Mouse (Mus musculus): Measurements from ENCODE around the gene Cdca3. TPM values are rescaled to one million over a fixed set of nuclear protein-coding genes. Genes with fewer than 3 reads are reported as not detected.
"Not testable (repeated sequence)": the region's sequence is repeated elsewhere in the genome, so short reads cannot be mapped to it uniquely, and the experiment has no call there.

The Cdca3 gene
- polyA plus RNA-seq, 1 experiment from 2014 or later: 23.7 TPM

DNA sequence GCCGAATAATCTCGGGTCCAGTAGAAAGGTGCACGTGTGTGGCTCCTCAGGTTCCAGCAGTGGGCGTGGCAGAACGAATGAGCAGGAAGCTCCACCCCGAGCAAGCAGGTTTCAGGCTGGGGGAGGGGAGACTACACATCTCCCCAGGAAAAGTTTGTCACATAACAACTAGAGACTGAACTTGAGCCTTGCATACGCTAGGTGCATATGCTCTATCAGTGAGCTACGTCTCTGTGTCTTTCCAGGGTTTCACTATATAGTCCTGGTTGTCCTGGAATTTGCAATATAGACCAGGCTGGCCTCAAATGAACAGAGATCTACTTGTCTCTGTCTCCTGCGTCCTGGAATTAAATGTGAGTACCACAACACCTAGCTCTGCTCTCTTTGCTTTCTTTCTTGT lies 26.9 kb upstream of the Cdca3 start:
- not testable (repeated sequence) for H3K36me3 ChIP-seq; H3K9me3 ChIP-seq (replicated peaks); ATAC-seq (ENCODE audit: low FRiP score); H3K9ac ChIP-seq (replicated peaks); H3K4me2 ChIP-seq; H3K27me3 ChIP-seq (replicated peaks); H3K4me3 ChIP-seq (replicated peaks); H3K27ac ChIP-seq (replicated peaks)
- 18% methylated on average over 6 of the region's 9 CpGs for WGBS
- peaks cover 14% of the 10 kb centered on the region for H3K4me1 ChIP-seq

DNA sequence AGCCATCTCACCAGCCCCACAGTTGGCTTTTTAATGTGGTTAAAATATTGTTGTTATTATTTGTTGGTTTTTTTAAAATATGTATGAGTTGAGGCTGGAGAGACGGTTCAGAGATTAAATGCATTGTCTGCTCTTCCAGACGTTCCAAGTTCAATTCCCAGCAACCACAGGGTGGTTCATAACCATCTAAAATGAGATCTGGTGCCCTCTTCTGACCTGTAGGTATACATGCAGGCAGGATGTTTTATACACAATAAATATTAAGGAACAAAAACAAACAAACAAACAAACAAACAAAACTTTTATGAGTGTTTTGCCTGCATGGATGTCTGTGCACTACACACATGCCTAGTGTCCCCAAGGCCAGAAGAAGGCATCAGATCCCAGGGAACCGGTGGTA lies 26.3 kb upstream of the Cdca3 start:
- 82% methylated on average over 3 of the region's 3 CpGs for WGBS
- no peaks in the 10 kb centered on the region for H3K36me3 ChIP-seq
- no peaks in the 10 kb centered on the region; the same call in 1 of the 2 replicates for H3K27me3 ChIP-seq (replicated peaks)
- no peaks in the 10 kb centered on the region for H3K9me3 ChIP-seq (replicated peaks)
- no peak for ATAC-seq (ENCODE audit: low FRiP score)
- no peak overlapping the region for H3K9ac ChIP-seq (replicated peaks)
- H3K27ac ChIP-seq (replicated peaks): no peak overlapping the region
- no peak overlapping the region for H3K4me3 ChIP-seq (replicated peaks)
- H3K4me1 ChIP-seq: peaks cover 16% of the 10 kb centered on the region
- H3K4me2 ChIP-seq: no peak overlapping the region

DNA sequence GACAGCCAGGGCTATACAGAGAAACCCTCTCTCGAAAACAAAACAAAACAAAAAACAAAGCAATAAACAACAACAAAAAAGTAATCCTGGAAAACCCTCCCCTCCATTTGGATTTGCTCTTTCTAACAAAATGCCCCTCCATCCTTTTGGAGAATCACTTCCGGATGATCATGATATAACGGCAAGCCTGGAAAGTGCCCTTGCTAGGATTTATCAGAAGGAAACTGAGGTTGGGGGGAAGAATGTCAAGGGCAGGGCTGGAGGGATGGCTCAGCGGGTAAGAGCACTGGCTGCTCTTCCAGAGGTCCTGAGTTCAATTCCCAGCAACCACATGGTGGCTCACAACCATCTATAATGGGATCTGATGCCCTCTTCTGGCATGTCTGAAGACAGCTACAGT lies 25.7 kb upstream of the Cdca3 start:
- not testable (repeated sequence) for H3K4me2 ChIP-seq; H3K36me3 ChIP-seq; ATAC-seq (ENCODE audit: low FRiP score); H3K27me3 ChIP-seq (replicated peaks); H3K4me3 ChIP-seq (replicated peaks); H3K9ac ChIP-seq (replicated peaks); H3K27ac ChIP-seq (replicated peaks); H3K9me3 ChIP-seq (replicated peaks)
- WGBS: 94% methylated on average over 4 of the region's 4 CpGs
- peaks cover 22% of the 10 kb centered on the region for H3K4me1 ChIP-seq

DNA sequence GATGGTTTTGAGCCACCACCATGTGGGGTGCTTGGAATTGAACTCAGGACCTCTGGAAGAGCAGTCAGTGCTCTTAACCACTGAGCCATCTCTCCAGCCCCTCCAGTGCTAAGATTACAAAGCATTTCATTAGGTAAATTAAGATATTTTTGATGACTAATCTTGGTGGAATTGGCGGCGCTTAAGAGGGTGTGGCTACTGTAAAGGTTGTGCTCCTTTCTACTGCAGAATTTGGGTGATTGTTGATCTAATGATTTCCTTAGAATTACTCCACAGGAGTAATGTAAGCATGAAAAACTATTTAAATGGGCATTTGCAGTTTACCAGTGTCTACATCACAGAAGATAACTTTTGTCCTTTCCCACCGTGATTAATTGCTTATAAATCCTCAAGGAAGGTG lies 25.0 kb upstream of the Cdca3 start:
- no peak overlapping the region for H3K9ac ChIP-seq (replicated peaks)
- H3K4me3 ChIP-seq (replicated peaks): no peak overlapping the region
- no peak overlapping the region for H3K27ac ChIP-seq (replicated peaks)
- ATAC-seq (ENCODE audit: low FRiP score): no peak
- H3K27me3 ChIP-seq (replicated peaks): no peaks in the 10 kb centered on the region; the same call in 1 of the 2 replicates
- H3K4me2 ChIP-seq: no peak overlapping the region
- H3K9me3 ChIP-seq (replicated peaks): no peaks in the 10 kb centered on the region
- peaks cover 29% of the 10 kb centered on the region for H3K4me1 ChIP-seq
- H3K36me3 ChIP-seq: no peaks in the 10 kb centered on the region
- WGBS: 92% methylated on average over 3 of the region's 3 CpGs

DNA sequence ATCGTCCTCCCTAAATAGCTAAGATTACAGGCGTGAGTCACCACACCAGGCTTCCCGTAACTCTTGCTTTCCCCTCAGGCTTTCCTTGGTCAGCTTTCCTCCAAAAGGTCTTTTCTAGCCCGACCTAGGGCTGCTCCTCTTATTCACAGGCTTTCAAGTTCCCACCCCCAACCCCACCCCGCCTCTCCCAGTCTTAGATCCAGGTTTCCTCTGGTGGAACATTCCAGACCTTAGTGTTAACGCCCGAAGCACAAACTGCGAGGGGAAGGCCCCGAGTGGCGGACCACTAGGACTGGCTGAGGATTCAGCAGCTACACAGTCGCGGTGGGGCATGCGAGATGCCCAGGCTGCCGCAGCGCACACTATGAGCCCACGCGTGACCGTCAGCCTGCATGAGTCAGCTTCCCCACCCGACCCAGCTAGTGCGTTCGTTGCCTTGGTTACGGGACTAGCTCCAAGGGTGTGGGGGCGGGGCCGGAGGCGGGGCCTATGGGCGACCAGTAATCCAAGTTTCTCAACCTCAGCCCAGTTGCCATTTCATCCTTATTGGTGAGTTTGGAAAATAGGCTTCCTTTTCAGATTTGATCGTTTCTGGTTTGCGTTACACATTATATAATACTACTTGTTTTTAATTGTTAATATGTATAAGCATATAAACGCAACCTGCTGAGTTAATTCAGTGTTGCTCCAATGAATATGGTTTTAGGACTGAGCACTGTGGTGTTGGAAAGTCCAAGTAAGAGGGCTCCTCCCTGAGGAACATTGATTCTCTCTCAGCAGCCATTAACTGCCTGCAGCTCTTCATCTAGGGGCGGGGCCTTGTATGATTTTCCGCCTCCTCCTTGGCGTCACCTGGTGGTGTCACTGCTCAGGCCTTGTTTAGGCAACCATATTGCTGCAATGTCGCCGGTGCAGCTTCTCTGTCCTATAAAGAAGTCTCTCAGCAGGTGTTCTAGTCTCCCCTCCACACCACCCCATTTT lies 23.7 kb upstream of the Cdca3 start:
- H3K27ac ChIP-seq (replicated peaks): peak overlapping the region; percentile 89
- ATAC-seq (ENCODE audit: low FRiP score): peak; percentile 92
- WGBS: 1% methylated on average over 34 of the region's 34 CpGs
- H3K4me3 ChIP-seq (replicated peaks): peak overlapping the region; percentile 47
- peaks cover 41% of the 10 kb centered on the region for H3K4me1 ChIP-seq
- H3K27me3 ChIP-seq (replicated peaks): no peaks in the 10 kb centered on the region; the same call in 1 of the 2 replicates
- no peaks in the 10 kb centered on the region for H3K9me3 ChIP-seq (replicated peaks)
- H3K36me3 ChIP-seq: peaks cover 5% of the 10 kb centered on the region; the same call in 1 of the 2 replicates
- H3K9ac ChIP-seq (replicated peaks): peak overlapping the region; percentile 51
- H3K4me2 ChIP-seq: peak overlapping the region; percentile 72

DNA sequence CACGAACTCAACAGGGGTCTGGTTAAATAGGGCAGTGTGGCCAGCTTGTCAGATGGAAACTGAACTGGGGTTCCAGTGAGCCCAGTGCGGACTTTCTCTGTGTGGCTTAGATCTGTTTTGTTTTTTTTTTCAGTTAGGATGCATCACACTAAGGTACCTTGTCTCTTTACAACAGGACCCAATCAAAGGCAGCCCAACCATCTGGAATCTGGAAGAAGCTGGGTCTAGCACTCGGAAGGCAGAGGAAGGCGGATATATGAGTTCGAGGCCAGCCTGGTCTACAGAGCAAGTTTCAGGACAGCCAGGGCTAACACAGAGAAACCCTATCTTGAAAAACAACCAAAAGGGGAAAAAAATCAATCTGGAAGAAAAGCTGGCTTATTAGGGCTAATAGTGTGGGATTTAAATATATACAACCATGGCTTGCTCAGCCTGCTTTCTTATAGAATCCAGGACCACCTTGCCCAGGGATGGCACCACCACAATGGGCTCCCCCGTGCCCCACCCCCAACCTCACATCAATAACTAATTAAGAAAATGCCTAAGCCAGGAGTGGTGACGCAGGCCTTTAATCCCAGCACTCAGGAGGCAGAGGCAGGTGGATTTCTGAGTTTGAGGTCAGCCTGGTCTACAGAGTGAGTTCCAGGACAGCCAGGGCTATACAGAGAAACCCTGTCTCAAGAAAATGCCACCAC lies 22.8 kb upstream of the Cdca3 start:
- Histone ChIP-seq H3K9ac (replicated peaks) (no peak overlapping the region), H3K4me3 (replicated peaks) (peak overlapping the region; percentile 47), H3K27me3 (replicated peaks) (no peaks in the 10 kb centered on the region; the same call in 1 of the 2 replicates), H3K4me1 (peaks cover 41% of the 10 kb centered on the region), H3K4me2 (peak overlapping the region; percentile 72), H3K36me3 (peaks cover 10% of the 10 kb centered on the region; the same call in 1 of the 2 replicates), H3K9me3 (replicated peaks) (no peaks in the 10 kb centered on the region), H3K27ac (replicated peaks) (peak overlapping the region; percentile 89)
- 75% methylated on average over 7 of the region's 7 CpGs for WGBS
- ATAC-seq (ENCODE audit: low FRiP score): no peak

DNA sequence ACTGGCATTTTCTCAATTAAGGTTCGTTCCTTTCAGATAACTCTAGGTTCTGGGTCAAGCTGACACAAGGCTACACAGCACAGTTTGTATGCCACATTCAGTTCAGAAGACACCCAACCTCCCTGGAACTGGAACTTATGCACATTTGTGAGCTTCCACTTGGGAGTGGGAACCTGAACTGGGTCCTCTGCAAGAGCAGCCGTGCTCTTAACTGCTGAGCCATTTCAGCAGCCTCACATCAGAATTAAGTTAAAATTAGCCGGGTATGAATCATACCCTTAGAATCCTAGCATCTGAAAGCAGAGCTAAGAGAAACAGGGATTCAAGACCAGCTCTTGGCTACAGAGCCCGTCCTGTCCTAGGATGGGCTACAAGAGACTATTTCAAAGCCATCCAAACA lies 22.0 kb upstream of the Cdca3 start:
- no peaks in the 10 kb centered on the region for H3K9me3 ChIP-seq (replicated peaks)
- H3K36me3 ChIP-seq: peaks cover 13% of the 10 kb centered on the region; the same call in 1 of the 2 replicates
- H3K4me2 ChIP-seq: no peak overlapping the region
- no peak overlapping the region for H3K4me3 ChIP-seq (replicated peaks)
- no peaks in the 10 kb centered on the region; the same call in 1 of the 2 replicates for H3K27me3 ChIP-seq (replicated peaks)
- no peak overlapping the region for H3K27ac ChIP-seq (replicated peaks)
- no peak overlapping the region for H3K9ac ChIP-seq (replicated peaks)
- H3K4me1 ChIP-seq: peaks cover 49% of the 10 kb centered on the region
- ATAC-seq (ENCODE audit: low FRiP score): no peak
- 89% methylated on average over 4 of the region's 4 CpGs for WGBS

DNA sequence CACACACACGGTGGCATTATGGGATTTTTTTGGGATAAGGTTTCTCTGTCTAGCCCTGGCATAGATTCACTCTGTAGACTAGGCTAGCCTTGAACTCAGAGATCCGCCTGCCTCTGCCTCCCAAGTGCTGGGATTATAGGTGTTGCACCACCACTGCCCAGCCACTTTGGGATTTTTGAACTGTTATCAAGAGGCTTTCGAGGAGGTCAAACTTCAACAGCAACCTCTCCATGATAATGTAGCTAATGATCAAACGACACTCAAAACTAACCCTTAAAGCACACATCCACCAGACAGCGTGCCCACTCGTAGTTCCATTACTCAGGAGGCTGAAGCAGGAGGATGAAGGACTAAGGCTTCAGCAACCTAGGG lies 21.4 kb upstream of the Cdca3 start:
- H3K4me3 ChIP-seq (replicated peaks): peak overlapping the region; percentile 50
- peak overlapping the region; percentile 81; the same call in 1 of the 2 replicates for H3K27ac ChIP-seq (replicated peaks)
- ATAC-seq (ENCODE audit: low FRiP score): no peak
- peaks cover 55% of the 10 kb centered on the region for H3K4me1 ChIP-seq
- 83% methylated on average over 6 of the region's 6 CpGs for WGBS
- H3K9me3 ChIP-seq (replicated peaks): no peaks in the 10 kb centered on the region
- peak overlapping the region; percentile 94 for H3K4me2 ChIP-seq
- H3K9ac ChIP-seq (replicated peaks): peak overlapping the region; percentile 64; the same call in 1 of the 2 replicates
- H3K27me3 ChIP-seq (replicated peaks): no peaks in the 10 kb centered on the region
- peaks cover 13% of the 10 kb centered on the region; the same call in 1 of the 2 replicates for H3K36me3 ChIP-seq

DNA sequence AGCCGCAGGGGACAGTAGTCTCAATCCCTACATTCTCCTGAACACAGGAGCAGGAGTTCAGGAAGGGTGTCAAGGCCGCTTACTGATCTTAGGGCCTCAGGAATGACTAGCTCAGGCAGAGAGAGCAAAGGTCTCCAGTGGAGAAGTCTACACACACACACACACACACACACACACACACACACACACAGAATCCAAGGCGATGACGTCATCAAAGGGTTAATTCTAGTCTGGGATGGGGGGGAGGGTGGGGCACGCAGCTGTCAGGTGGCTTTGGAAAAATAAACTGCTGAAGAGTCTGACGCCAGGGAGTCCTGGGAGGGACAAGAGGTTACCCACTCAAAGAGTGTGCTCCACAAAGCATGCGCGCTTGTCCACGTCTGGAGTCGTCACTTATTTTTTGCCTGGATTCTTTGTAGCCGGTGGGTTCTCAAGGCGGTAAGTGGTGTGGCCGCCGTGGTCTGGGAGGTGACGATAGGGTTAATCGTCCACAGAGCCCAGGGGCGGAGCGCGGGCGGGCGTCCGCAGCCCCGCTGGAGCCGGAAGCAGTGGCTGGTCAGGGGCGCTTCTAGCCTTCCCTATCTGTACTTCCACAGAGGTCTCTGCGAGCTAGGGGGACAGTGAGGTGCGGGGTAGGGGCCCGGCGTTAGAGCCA lies 20.9 kb upstream of the Cdca3 start, which contains the start of gene Spsb2:
Spsb2 (plus strand) TSS at position 304 of the 655 bp plus-strand sequence.
- peak; percentile 13; the same call in 1 of the 2 replicates for ATAC-seq (ENCODE audit: low FRiP score)
- peak within 1 kb of the TSS; percentile 64 for H3K9ac ChIP-seq (replicated peaks)
- peaks cover 13% of the 10 kb centered on the region; the same call in 1 of the 2 replicates for H3K36me3 ChIP-seq
- H3K4me3 ChIP-seq (replicated peaks): peak within 1 kb of the TSS; percentile 50
- peak within 1 kb of the TSS; percentile 81 for H3K27ac ChIP-seq (replicated peaks)
- peak within 1 kb of the TSS; percentile 94 for H3K4me2 ChIP-seq
- H3K27me3 ChIP-seq (replicated peaks): no peaks in the 10 kb centered on the region
- no peaks in the 10 kb centered on the region for H3K9me3 ChIP-seq (replicated peaks)
- WGBS: 4% methylated on average over 29 of the region's 29 CpGs
- H3K4me1 ChIP-seq: peaks cover 57% of the 10 kb centered on the region

DNA sequence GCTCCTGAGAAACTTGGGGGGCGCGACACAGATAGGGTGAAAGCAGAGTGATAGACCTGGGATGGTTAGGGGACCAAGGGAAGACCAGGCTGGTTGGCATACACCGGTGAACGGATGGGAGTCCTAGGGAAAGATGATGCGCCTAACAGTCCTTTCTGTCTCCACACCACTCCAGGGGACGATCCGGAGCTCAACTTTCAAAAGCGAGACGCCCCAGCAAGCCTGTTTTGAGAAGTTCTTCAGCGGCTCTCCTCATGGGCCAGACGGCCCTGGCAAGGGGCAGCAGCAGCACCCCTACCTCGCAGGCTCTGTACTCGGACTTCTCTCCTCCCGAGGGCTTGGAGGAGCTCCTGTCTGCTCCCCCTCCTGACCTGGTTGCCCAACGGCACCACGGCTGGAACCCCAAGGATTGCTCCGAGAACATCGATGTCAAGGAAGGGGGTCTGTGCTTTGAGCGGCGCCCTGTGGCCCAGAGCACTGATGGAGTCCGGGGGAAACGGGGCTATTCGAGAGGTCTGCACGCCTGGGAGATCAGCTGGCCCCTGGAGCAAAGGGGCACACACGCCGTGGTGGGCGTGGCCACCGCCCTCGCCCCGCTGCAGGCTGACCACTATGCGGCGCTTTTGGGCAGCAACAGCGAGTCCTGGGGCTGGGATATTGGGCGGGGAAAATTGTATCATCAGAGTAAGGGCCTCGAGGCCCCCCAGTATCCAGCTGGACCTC lies 20.1 kb upstream of the Cdca3 start:
- WGBS: under 1% methylated on average over 35 of the region's 35 CpGs
- no peak; the same call in 1 of the 2 replicates for ATAC-seq (ENCODE audit: low FRiP score)
- Histone ChIP-seq H3K27me3 (replicated peaks) (no peaks in the 10 kb centered on the region), H3K4me3 (replicated peaks) (peak overlapping the region; percentile 50), H3K27ac (replicated peaks) (peak overlapping the region; percentile 81), H3K36me3 (peaks cover 13% of the 10 kb centered on the region; the same call in 1 of the 2 replicates), H3K4me1 (peaks cover 59% of the 10 kb centered on the region), H3K9ac (replicated peaks) (peak overlapping the region; percentile 64), H3K4me2 (peak overlapping the region; percentile 94), H3K9me3 (replicated peaks) (no peaks in the 10 kb centered on the region)
